Mouse (Mus musculus) erythroblast, adult 5-6 weeks (primary cell): ENCODE results near the gene Arl5c. TPM values are rescaled to one million over a fixed set of nuclear protein-coding genes. Genes with fewer than 3 reads are reported as not detected.

Source experiments
- ATAC-seq: replicated peaks from 2 replicates; pipeline ENCODE4 v1.8.0; 2016; ENCODE audit warnings: moderate number of reproducible peaks, mild to moderate bottlenecking, moderate TSS enrichment, inconsistent platforms; ENCODE audit not compliant: poor library complexity, low FRiP score, severe bottlenecking
- total RNA-seq, 2 experiments: library from RNA; stranded (forward) in 1 of 2; stranded (reverse) in 1 of 2; fragments of 150-400 nt in 1 of 2; fragments of 200-764, 138-1000 nt in 1 of 2; gene quantifications; 2 replicates each; pipeline versions ENCODE4 v1.2.3 to v1.2.4; 2015 to 2017; ENCODE audit warnings: low replicate concordance in 2 of 2

The Arl5c gene
- total RNA-seq, 2 experiments from 2014 or later, result 0.96 to 2.6 TPM

- no peak for ATAC-seq
Observed at GRCm38 (mm10) chr11:97943256-97943655, 52.7 kb downstream of the Arl5c start.

- ATAC-seq, result no peak
Observed at GRCm38 (mm10) chr11:97942420-97943111, 53.4 kb downstream of the Arl5c start.

Other genes starting within 250 kb of the Arl5c start
- gene Cwc25, start 229.6 kb downstream of the Arl5c start, total RNA-seq (2015; ENCODE audit: low replicate concordance), result 7.1 and 15.4 TPM in 2 replicates
- gene Cwc25, start 229.6 kb downstream of the Arl5c start, total RNA-seq (2017; ENCODE audit: low replicate concordance), result 8.9 and 12.3 TPM in 2 replicates
- not detected in 2 replicates for gene 1700001P01Rik, start 220.3 kb downstream of the Arl5c start, total RNA-seq (2015; ENCODE audit: low replicate concordance)
- gene 1700001P01Rik, start 220.3 kb downstream of the Arl5c start, total RNA-seq (2017; ENCODE audit: low replicate concordance), result not detected in 2 replicates
- 241 and 306 TPM in 2 replicates for gene Rpl23, start 213.7 kb downstream of the Arl5c start, total RNA-seq (2015; ENCODE audit: low replicate concordance)
- 280 and 382 TPM in 2 replicates for gene Rpl23, start 213.7 kb downstream of the Arl5c start, total RNA-seq (2017; ENCODE audit: low replicate concordance)
- 31.8 and 54.8 TPM in 2 replicates for gene Lasp1, start 197.2 kb downstream of the Arl5c start, total RNA-seq (2015; ENCODE audit: low replicate concordance)
- gene Lasp1, start 197.2 kb downstream of the Arl5c start, total RNA-seq (2017; ENCODE audit: low replicate concordance), result 28.4 and 129 TPM in 2 replicates
- 2.1 TPM in 1 of 2 replicates, not detected in the other for gene B230217C12Rik, start 155.4 kb downstream of the Arl5c start, total RNA-seq (2015; ENCODE audit: low replicate concordance)
- not detected in 2 replicates for gene B230217C12Rik, start 155.4 kb downstream of the Arl5c start, total RNA-seq (2017; ENCODE audit: low replicate concordance)
- not detected in 2 replicates for gene Fbxo47, start 112.0 kb downstream of the Arl5c start, total RNA-seq (2015; ENCODE audit: low replicate concordance)
- gene Fbxo47, start 112.0 kb downstream of the Arl5c start, total RNA-seq (2017; ENCODE audit: low replicate concordance), result 0.84 and 0.85 TPM in 2 replicates
- gene Plxdc1, start 9.7 kb downstream of the Arl5c start, total RNA-seq (2015; ENCODE audit: low replicate concordance), result 2.1 TPM in 1 of 2 replicates, not detected in the other
- gene Plxdc1, start 9.7 kb downstream of the Arl5c start, total RNA-seq (2017; ENCODE audit: low replicate concordance), result 1.0 and 1.8 TPM in 2 replicates
- gene Cacnb1, start 26.9 kb upstream of the Arl5c start, total RNA-seq (2015; ENCODE audit: low replicate concordance), result not detected in 2 replicates
- gene Cacnb1, start 26.9 kb upstream of the Arl5c start, total RNA-seq (2017; ENCODE audit: low replicate concordance), result 0.34 TPM in 1 of 2 replicates, not detected in the other
- gene Rpl19, start 30.5 kb upstream of the Arl5c start, total RNA-seq (2015; ENCODE audit: low replicate concordance), result 701 and 899 TPM in 2 replicates
- 332 and 357 TPM in 2 replicates for gene Rpl19, start 30.5 kb upstream of the Arl5c start, total RNA-seq (2017; ENCODE audit: low replicate concordance)
- gene Stac2, start 57.3 kb upstream of the Arl5c start, total RNA-seq (2015; ENCODE audit: low replicate concordance), result not detected in 2 replicates
- not detected in 2 replicates for gene Stac2, start 57.3 kb upstream of the Arl5c start, total RNA-seq (2017; ENCODE audit: low replicate concordance)
- gene Fbxl20, start 154.2 kb upstream of the Arl5c start, total RNA-seq (2015; ENCODE audit: low replicate concordance), result 9.6 and 10.2 TPM in 2 replicates
- 14.0 and 22.7 TPM in 2 replicates for gene Fbxl20, start 154.2 kb upstream of the Arl5c start, total RNA-seq (2017; ENCODE audit: low replicate concordance)
- 30.6 and 34.9 TPM in 2 replicates for gene Med1, start 197.1 kb upstream of the Arl5c start, total RNA-seq (2015; ENCODE audit: low replicate concordance)
- gene Med1, start 197.1 kb upstream of the Arl5c start, total RNA-seq (2017; ENCODE audit: low replicate concordance), result 19.5 and 24.0 TPM in 2 replicates
- gene Cdk12, start 206.9 kb upstream of the Arl5c start, total RNA-seq (2015; ENCODE audit: low replicate concordance), result 181 and 207 TPM in 2 replicates
- gene Cdk12, start 206.9 kb upstream of the Arl5c start, total RNA-seq (2017; ENCODE audit: low replicate concordance), result 263 and 302 TPM in 2 replicates